Mouse (Mus musculus) lung, adult 2 months (tissue): ENCODE results near the gene C9orf72.

Experiments
- CTCF ChIP-seq: fragments of 200-500 bp; IDR thresholded peaks from 2 replicates; pipeline ENCODE4 v1.5.1; 2011; ENCODE audit warnings: mild to moderate bottlenecking, low read length, control low read depth; ENCODE audit not compliant: insufficient read depth
- POLR2A ChIP-seq: fragments of 200-500 bp; IDR thresholded peaks from 2 replicates; pipeline ENCODE4 v1.6.1; 2011; ENCODE audit warnings: low read depth, mild to moderate bottlenecking, control low read depth, low read length, borderline replicate concordance; ENCODE audit errors: extremely low read depth

DNA sequence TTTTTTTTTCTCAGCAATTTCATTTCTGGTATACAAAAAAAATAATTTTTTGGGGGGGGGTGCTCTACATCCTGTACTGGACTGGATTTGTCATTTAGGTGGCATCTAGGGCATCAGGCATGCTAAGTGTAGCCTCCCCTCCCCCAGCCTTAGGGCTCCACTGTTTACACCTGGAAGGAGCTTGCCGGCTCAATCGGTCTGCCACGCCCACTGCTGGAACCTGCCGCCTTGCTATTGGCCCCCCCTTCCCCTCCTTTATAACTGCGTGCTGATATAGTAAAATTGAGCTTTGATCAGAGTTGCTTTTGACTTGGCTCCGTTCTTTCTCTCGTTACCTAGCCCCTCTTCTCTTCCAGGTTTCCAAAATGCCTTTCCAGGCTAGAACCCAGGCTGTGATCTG lies 21.3 kb downstream of the C9orf72 start:
- no peak for TF ChIP-seq POLR2A
- no peak for TF ChIP-seq CTCF
